In genomic region chr9:31127876-31128465, GRCm38 (mm10) we compare ENCODE assay signal across 20 mouse cellular contexts. TPM values are rescaled to one million over a fixed set of nuclear protein-coding genes. Genes with fewer than 3 reads are reported as not detected.
DNase-seq lines count a peak whose midpoint lies in the region; ATAC-seq and TF ChIP-seq lines count a peak whose summit lies in the region.
"Had no signal": no experiment of that assay in that cellular context is flagged by ENCODE, and none has a peak within 500 bp of the region (broad histone marks: within the 10 kb centered on the region; RNA-seq: fewer than 3 reads in every experiment).

No protein-coding gene starts in this region.

- no peak for TF ChIP-seq POLR2A in kidney, adult 2 months (IDR thresholded peaks at IDR 0.05; ENCODE audit: low read depth, low read length)

- no peak for ATAC-seq in kidney, embryonic 14.5 days (ENCODE audit: low FRiP score, low TSS enrichment)
- ATAC-seq in granulocyte monocyte progenitor cell, adult 5-6 weeks (replicated peaks; ENCODE audit: poor library complexity, severe bottlenecking) = peak; percentile 38
- ATAC-seq in megakaryocyte, adult 5-6 weeks (ENCODE audit: poor library complexity, severe bottlenecking) = 0 out of 2 replicates have a peak, but pooled peaks have one; percentile 20
- ATAC-seq in heart, embryonic 12.5 days (ENCODE audit: insufficient number of reproducible peaks, low FRiP score) = no peak
- ATAC-seq: forebrain, embryonic 13.5 days; liver, postnatal 0 days; midbrain, embryonic 15.5 days had no signal

- H3K27ac ChIP-seq in kidney, adult 2 months (ENCODE audit: insufficient read depth, low read depth, low read length) = no peak overlapping the region
- H3K27ac ChIP-seq in kidney, embryonic 14.5 days (ENCODE audit: low read depth, low read length) = no peak overlapping the region
- H3K27ac ChIP-seq in heart, embryonic 12.5 days (ENCODE audit: poor library complexity, severe bottlenecking) = no peak overlapping the region
- H3K27ac ChIP-seq: forebrain, embryonic 13.5 days; layer of hippocampus, adult 2 months; macrophage; midbrain, embryonic 15.5 days; stomach, embryonic 15.5 days had no signal

- no peak overlapping the region for H3K9ac ChIP-seq in kidney, embryonic 14.5 days (ENCODE audit: low read depth, low read length)
- H3K9ac ChIP-seq in heart, embryonic 12.5 days = no peak overlapping the region
- H3K9ac ChIP-seq: forebrain, embryonic 13.5 days; liver, postnatal 0 days; midbrain, embryonic 15.5 days; stomach, embryonic 15.5 days had no signal

- no peaks in the 10 kb centered on the region for H3K36me3 ChIP-seq in kidney, adult 2 months (ENCODE audit: control insufficient read depth, insufficient read depth, low read length)
- H3K36me3 ChIP-seq in kidney, embryonic 14.5 days (ENCODE audit: control insufficient read depth, insufficient read depth, low read length) = no peaks in the 10 kb centered on the region
- no peaks in the 10 kb centered on the region for H3K36me3 ChIP-seq in heart, embryonic 12.5 days
- H3K36me3 ChIP-seq: midbrain, embryonic 15.5 days; stomach, embryonic 15.5 days had no signal

- 53% methylated on average over 12 of the region's 12 CpGs for WGBS in kidney, adult 2 months
- WGBS in kidney, embryonic 14.5 days = 56% methylated on average over 12 of the region's 12 CpGs
- WGBS in heart, embryonic 12.5 days = 59% methylated on average over 12 of the region's 12 CpGs

- H3K9me3 ChIP-seq in kidney, embryonic 14.5 days (ENCODE audit: control insufficient read depth, low read length) = no peaks in the 10 kb centered on the region
- no peaks in the 10 kb centered on the region for H3K9me3 ChIP-seq in heart, embryonic 12.5 days (replicated peaks)
- H3K9me3 ChIP-seq: forebrain, embryonic 13.5 days; midbrain, embryonic 15.5 days; stomach, embryonic 15.5 days had no signal

- no peak overlapping the region for H3K4me3 ChIP-seq in kidney, adult 2 months (ENCODE audit: insufficient read depth, low read depth, low read length)
- no peak overlapping the region for H3K4me3 ChIP-seq in kidney, embryonic 14.5 days (ENCODE audit: low read length)
- no peak overlapping the region for H3K4me3 ChIP-seq in heart, embryonic 12.5 days
- H3K4me3 ChIP-seq: forebrain, embryonic 13.5 days; layer of hippocampus, adult 2 months; midbrain, embryonic 15.5 days; stomach, embryonic 15.5 days had no signal

- 0 out of 2 replicates have a peak, but pooled peaks cover 2% of the 10 kb centered on the region for H3K27me3 ChIP-seq in kidney, adult 2 months (replicated peaks; ENCODE audit: control insufficient read depth, insufficient read depth, low read length)
- peaks cover 37% of the 10 kb centered on the region for H3K27me3 ChIP-seq in kidney, embryonic 14.5 days (ENCODE audit: control insufficient read depth, insufficient read depth, low read length)
- peaks cover 53% of the 10 kb centered on the region for H3K27me3 ChIP-seq in heart, embryonic 12.5 days (replicated peaks)

- H3K4me1 ChIP-seq in kidney, adult 2 months (ENCODE audit: control insufficient read depth, insufficient read depth, low read length) = no peaks in the 10 kb centered on the region
- 0 out of 2 replicates have a peak, but pooled peaks cover 13% of the 10 kb centered on the region for H3K4me1 ChIP-seq in kidney, embryonic 14.5 days (ENCODE audit: control insufficient read depth, insufficient read depth, low read length)
- H3K4me1 ChIP-seq in heart, embryonic 12.5 days (replicated peaks) = peaks cover 16% of the 10 kb centered on the region

- no peak for TF ChIP-seq CTCF in kidney, adult 2 months (conservative IDR thresholded peaks at IDR 0.05; ENCODE audit: insufficient read depth, insufficient read length, low read depth, low read length)

- no peak overlapping the region for H3K4me2 ChIP-seq in kidney, embryonic 14.5 days (replicated peaks; ENCODE audit: low read depth, low read length)
- no peak overlapping the region for H3K4me2 ChIP-seq in heart, embryonic 12.5 days
- H3K4me2 ChIP-seq: forebrain, embryonic 13.5 days; midbrain, embryonic 15.5 days; stomach, embryonic 15.5 days had no signal

- DNase-seq in kidney, adult 2 months = peak; percentile 48
- peak; percentile 90 for DNase-seq in 416B (ENCODE audit: low read depth)
- no peak for DNase-seq in testis, postnatal 10 days (ENCODE audit: low spot score)
- DNase-seq in heart, adult 18-20 months = no peak
- DNase-seq: cerebellum, adult 11 months; cerebellum, postnatal 14 days; gastrocnemius, postnatal 36 days; liver; liver, postnatal 0 days; spleen, adult 18-20 months; thymus, postnatal 25 days had no signal

RNA-seq across cellular contexts. Expression of gene St14, which starts 3.7 kb away (rescaled TPM):
- 62.8 and 71.2 TPM in 2 replicates for polyA plus RNA-seq in kidney, adult 2 months (2012; rRNA removed)
- 15.4 and 28.0 TPM in 2 replicates for polyA plus RNA-seq in kidney, embryonic 14.5 days (2014; fragmentation: Nextera tagmentation; extraction: Ambion mirVana)
- 6.2 and 7.1 TPM in 2 replicates for total RNA-seq in granulocyte monocyte progenitor cell, adult 5-6 weeks (2014; fragmentation: Nextera tagmentation)
- 7.7 and 16.5 TPM in 2 replicates for total RNA-seq in granulocyte monocyte progenitor cell, adult 5-6 weeks (2017)
- 1.4 and 4.3 TPM in 2 replicates for total RNA-seq in megakaryocyte, adult 5-6 weeks (2015)
- total RNA-seq in megakaryocyte, adult 5-6 weeks (2017) = 3.9 and 5.6 TPM in 2 replicates
- 1.3 and 1.5 TPM in 2 replicates for polyA plus RNA-seq in heart, embryonic 12.5 days (2016; fragmentation: Nextera tagmentation; extraction: Ambion mirVana)
- under 1 TPM; 0.32 to 0.49 TPM for total RNA-seq in heart, adult 18-20 months (2021)
- total RNA-seq: gastrocnemius, postnatal 36 days had no signal

Comparison
In these comparisons a context has a peak if more than half of its experiments do, and no peak if none do; other contexts are left out.
1. DNase-seq: peak in kidney, adult 2 months (single experiment) and 416B (single experiment); none in testis, postnatal 10 days (single experiment) and heart, adult 18-20 months (0 of 2).
2. ATAC-seq: peak in granulocyte monocyte progenitor cell, adult 5-6 weeks (single experiment) and megakaryocyte, adult 5-6 weeks (single experiment); none in kidney, embryonic 14.5 days (single experiment) and heart, embryonic 12.5 days (single experiment).